Mouse (Mus musculus): ENCODE results near the gene Krtap4-16. TPM values are rescaled to one million over a fixed set of nuclear protein-coding genes. Genes with fewer than 3 reads are reported as not detected.
"Not testable (repeated sequence)": the region's sequence is repeated elsewhere in the genome, so short reads cannot be mapped to it uniquely, and the experiment has no call there.

The Krtap4-16 gene
- polyA plus RNA-seq, 1 experiment, result not detected

DNA sequence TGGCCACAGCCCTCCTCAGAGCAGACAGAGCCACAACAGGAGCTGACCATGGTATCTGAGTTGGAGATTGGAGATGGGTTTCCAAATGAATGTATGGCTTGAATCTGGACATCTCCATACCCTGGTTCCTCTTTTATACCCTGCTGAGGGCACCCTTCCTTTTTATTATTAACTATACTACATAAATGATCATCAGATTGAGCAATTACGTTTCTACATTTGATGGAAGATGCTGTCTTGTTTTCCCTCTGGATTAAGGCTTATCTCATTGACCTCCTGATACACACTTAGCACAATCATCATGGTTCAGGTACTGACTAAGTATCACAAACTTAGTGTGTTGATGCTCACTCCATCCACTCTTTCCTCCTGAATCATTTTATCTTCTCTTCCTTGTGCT is 13.4 kb downstream of the Krtap4-16 start, which contains the start of gene 2300003K06Rik:
TSS of gene 2300003K06Rik (minus strand) at position 101 of the 400 bp plus-strand sequence.
- Histone ChIP-seq H3K4me3 (replicated peaks; ENCODE audit: control insufficient read depth, low read depth, low read length) (no peak within 1 kb of the TSS), H3K27ac (ENCODE audit: control insufficient read depth, insufficient read depth, low read depth, low read length, poor library complexity) (no peak within 1 kb of the TSS), H3K4me1 (ENCODE audit: control insufficient read depth, insufficient read depth, low read length) (no peaks in the 10 kb centered on the region)
- TF ChIP-seq POLR2A (IDR thresholded peaks at IDR 0.05; ENCODE audit: borderline replicate concordance, control insufficient read depth, low read depth, low read length) (no peak), CTCF (IDR thresholded peaks at IDR 0.05; ENCODE audit: control insufficient read depth, insufficient read depth, low read length) (no peak)
- WGBS, result 69% methylated on average over 1 of the region's 1 CpGs

DNA sequence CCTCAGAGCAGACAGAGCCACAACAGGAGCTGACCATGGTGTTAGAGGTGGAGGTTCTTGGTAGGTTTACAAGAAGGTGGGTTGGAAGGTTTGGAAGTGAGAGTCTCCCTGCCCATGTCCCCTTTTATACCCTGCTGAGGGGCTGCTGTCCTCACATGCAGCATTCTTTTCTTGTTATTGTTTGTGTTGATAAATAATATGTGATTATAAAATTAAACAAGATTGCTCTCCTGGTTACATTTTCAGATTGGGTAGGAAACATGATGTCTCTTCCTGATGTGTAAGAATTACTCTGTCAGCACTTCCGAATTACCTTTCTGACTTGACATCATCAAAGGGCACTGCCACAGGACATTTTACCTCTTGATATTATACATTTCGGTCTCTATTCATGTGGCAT is 35.8 kb downstream of the Krtap4-16 start, which contains the start of gene Gm11564:
TSS of gene Gm11564 (minus strand) at position 101 of the 400 bp plus-strand sequence.
- not testable (repeated sequence) for H3K4me3 ChIP-seq (replicated peaks; ENCODE audit: control insufficient read depth, low read depth, low read length); H3K27ac ChIP-seq (ENCODE audit: control insufficient read depth, insufficient read depth, low read depth, low read length, poor library complexity); H3K4me1 ChIP-seq (ENCODE audit: control insufficient read depth, insufficient read depth, low read length)
- WGBS, result 66% methylated on average over 2 of the region's 2 CpGs

DNA sequence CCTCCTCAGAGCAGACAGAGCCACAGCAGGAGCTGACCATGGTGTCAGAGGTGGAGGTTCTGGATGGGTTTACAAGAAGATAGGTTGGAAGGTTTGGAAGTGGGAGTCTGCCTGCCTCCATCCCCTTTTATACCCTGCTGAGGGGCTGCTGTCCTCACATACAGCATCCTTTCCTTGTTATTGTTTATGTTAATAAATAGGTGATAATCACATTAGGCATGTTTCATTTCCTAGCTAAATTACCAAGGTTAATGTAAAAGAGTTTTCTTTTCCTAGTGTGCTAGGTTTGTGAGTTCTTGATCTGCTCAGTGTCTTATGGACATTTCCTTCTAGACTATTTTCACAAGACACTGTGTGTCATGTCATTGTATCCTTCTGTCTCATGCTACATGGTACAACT is 41.6 kb downstream of the Krtap4-16 start, which contains the start of gene Krtap4-13:
TSS of gene Krtap4-13 (minus strand) at position 101 of the 400 bp plus-strand sequence.
- not testable (repeated sequence) for H3K4me1 ChIP-seq (ENCODE audit: control insufficient read depth, insufficient read depth, low read length); H3K27ac ChIP-seq (ENCODE audit: control insufficient read depth, insufficient read depth, low read depth, low read length, poor library complexity); H3K4me3 ChIP-seq (replicated peaks; ENCODE audit: control insufficient read depth, low read depth, low read length)

DNA sequence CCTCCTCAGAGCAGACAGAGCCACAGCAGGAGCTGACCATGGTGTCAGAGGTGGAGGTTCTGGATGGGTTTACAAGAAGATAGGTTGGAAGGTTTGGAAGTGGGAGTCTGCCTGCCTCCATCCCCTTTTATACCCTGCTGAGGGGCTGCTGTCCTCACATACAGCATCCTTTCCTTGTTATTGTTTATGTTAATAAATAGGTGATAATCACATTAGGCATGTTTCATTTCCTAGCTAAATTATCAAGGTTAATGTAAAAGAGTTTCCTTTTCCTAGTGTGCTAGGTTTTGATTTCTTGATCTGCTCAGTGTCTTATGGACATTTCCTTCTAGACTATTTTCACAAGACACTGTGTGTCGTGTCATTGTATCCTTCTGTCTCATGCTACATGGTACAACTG is 47.1 kb downstream of the Krtap4-16 start, which contains the start of gene Gm11554:
TSS of gene Gm11554 (minus strand) at position 101 of the 400 bp plus-strand sequence.
- WGBS, result no CpG with 5 or more reads among the region's 1 CpGs
- H3K4me1 ChIP-seq (ENCODE audit: control insufficient read depth, insufficient read depth, low read length); H3K4me3 ChIP-seq (replicated peaks; ENCODE audit: control insufficient read depth, low read depth, low read length); H3K27ac ChIP-seq (ENCODE audit: control insufficient read depth, insufficient read depth, low read depth, low read length, poor library complexity): not testable (repeated sequence)

Other genes starting within 250 kb of the Krtap4-16 start
- not detected in 2 replicates for gene Gm11938, start 248.3 kb downstream of the Krtap4-16 start, polyA plus RNA-seq (2011; ENCODE audit: insufficient read depth, insufficient read length, low replicate concordance, missing spikeins)
- gene Gm11937, start 241.4 kb downstream of the Krtap4-16 start, polyA plus RNA-seq (2011; ENCODE audit: insufficient read depth, insufficient read length, low replicate concordance, missing spikeins), result not detected in 2 replicates
- not detected in 2 replicates for gene Krtap2-4, start 236.8 kb downstream of the Krtap4-16 start, polyA plus RNA-seq (2011; ENCODE audit: insufficient read depth, insufficient read length, low replicate concordance, missing spikeins)
- not detected in 2 replicates for gene Gm11562, start 231.2 kb downstream of the Krtap4-16 start, polyA plus RNA-seq (2011; ENCODE audit: insufficient read depth, insufficient read length, low replicate concordance, missing spikeins)
- not detected in 2 replicates for gene Krtap4-1, start 223.4 kb downstream of the Krtap4-16 start, polyA plus RNA-seq (2011; ENCODE audit: insufficient read depth, insufficient read length, low replicate concordance, missing spikeins)
- gene Krtap4-2, start 216.5 kb downstream of the Krtap4-16 start, polyA plus RNA-seq (2011; ENCODE audit: insufficient read depth, insufficient read length, low replicate concordance, missing spikeins), result not detected in 2 replicates
- gene Krtap4-7, start 207.5 kb downstream of the Krtap4-16 start, polyA plus RNA-seq (2011; ENCODE audit: insufficient read depth, insufficient read length, low replicate concordance, missing spikeins), result not detected in 2 replicates
- not detected in 2 replicates for gene Gm11555, start 201.4 kb downstream of the Krtap4-16 start, polyA plus RNA-seq (2011; ENCODE audit: insufficient read depth, insufficient read length, low replicate concordance, missing spikeins)
- not detected in 2 replicates for gene Gm11563, start 192.6 kb downstream of the Krtap4-16 start, polyA plus RNA-seq (2011; ENCODE audit: insufficient read depth, insufficient read length, low replicate concordance, missing spikeins)
- not detected in 2 replicates for gene Krtap4-6, start 185.6 kb downstream of the Krtap4-16 start, polyA plus RNA-seq (2011; ENCODE audit: insufficient read depth, insufficient read length, low replicate concordance, missing spikeins)
- gene Gm14190, start 160.9 kb downstream of the Krtap4-16 start, polyA plus RNA-seq (2011; ENCODE audit: insufficient read depth, insufficient read length, low replicate concordance, missing spikeins), result not detected in 2 replicates
- not detected in 2 replicates for gene Gm14180, start 117.3 kb downstream of the Krtap4-16 start, polyA plus RNA-seq (2011; ENCODE audit: insufficient read depth, insufficient read length, low replicate concordance, missing spikeins)
- gene Gm11595, start 78.7 kb downstream of the Krtap4-16 start, polyA plus RNA-seq (2011; ENCODE audit: insufficient read depth, insufficient read length, low replicate concordance, missing spikeins), result not detected in 2 replicates
- not detected in 2 replicates for gene Krtap4-8, start 70.9 kb downstream of the Krtap4-16 start, polyA plus RNA-seq (2011; ENCODE audit: insufficient read depth, insufficient read length, low replicate concordance, missing spikeins)
- gene Krtap4-9, start 66.4 kb downstream of the Krtap4-16 start, polyA plus RNA-seq (2011; ENCODE audit: insufficient read depth, insufficient read length, low replicate concordance, missing spikeins), result not detected in 2 replicates
- gene Gm11596, start 58.1 kb downstream of the Krtap4-16 start, polyA plus RNA-seq (2011; ENCODE audit: insufficient read depth, insufficient read length, low replicate concordance, missing spikeins), result not detected in 2 replicates
- not detected in 2 replicates for gene Gm11569, start 52.7 kb downstream of the Krtap4-16 start, polyA plus RNA-seq (2011; ENCODE audit: insufficient read depth, insufficient read length, low replicate concordance, missing spikeins)
- not detected in 2 replicates for gene Gm11554, start 47.2 kb downstream of the Krtap4-16 start, polyA plus RNA-seq (2011; ENCODE audit: insufficient read depth, insufficient read length, low replicate concordance, missing spikeins)
- gene Krtap4-13, start 41.7 kb downstream of the Krtap4-16 start, polyA plus RNA-seq (2011; ENCODE audit: insufficient read depth, insufficient read length, low replicate concordance, missing spikeins), result not detected in 2 replicates
- gene Gm11564, start 35.9 kb downstream of the Krtap4-16 start, polyA plus RNA-seq (2011; ENCODE audit: insufficient read depth, insufficient read length, low replicate concordance, missing spikeins), result not detected in 2 replicates
- not detected in 2 replicates for gene 2300003K06Rik, start 13.5 kb downstream of the Krtap4-16 start, polyA plus RNA-seq (2011; ENCODE audit: insufficient read depth, insufficient read length, low replicate concordance, missing spikeins)
- gene Gm11568, start 6.3 kb upstream of the Krtap4-16 start, polyA plus RNA-seq (2011; ENCODE audit: insufficient read depth, insufficient read length, low replicate concordance, missing spikeins), result not detected in 2 replicates
- gene Gm11559, start 12.9 kb upstream of the Krtap4-16 start, polyA plus RNA-seq (2011; ENCODE audit: insufficient read depth, insufficient read length, low replicate concordance, missing spikeins), result not detected in 2 replicates
- gene Krtap9-1, start 21.8 kb upstream of the Krtap4-16 start, polyA plus RNA-seq (2011; ENCODE audit: insufficient read depth, insufficient read length, low replicate concordance, missing spikeins), result not detected in 2 replicates
- gene Gm11567, start 27.6 kb upstream of the Krtap4-16 start, polyA plus RNA-seq (2011; ENCODE audit: insufficient read depth, insufficient read length, low replicate concordance, missing spikeins), result not detected in 2 replicates
- not detected in 2 replicates for gene Krtap31-1, start 56.3 kb upstream of the Krtap4-16 start, polyA plus RNA-seq (2011; ENCODE audit: insufficient read depth, insufficient read length, low replicate concordance, missing spikeins)
- not detected in 2 replicates for gene Gm11565, start 63.1 kb upstream of the Krtap4-16 start, polyA plus RNA-seq (2011; ENCODE audit: insufficient read depth, insufficient read length, low replicate concordance, missing spikeins)
- not detected in 2 replicates for gene Krtap31-2, start 84.7 kb upstream of the Krtap4-16 start, polyA plus RNA-seq (2011; ENCODE audit: insufficient read depth, insufficient read length, low replicate concordance, missing spikeins)
- gene Krtap9-5, start 96.9 kb upstream of the Krtap4-16 start, polyA plus RNA-seq (2011; ENCODE audit: insufficient read depth, insufficient read length, low replicate concordance, missing spikeins), result not detected in 2 replicates
- gene Krtap29-1, start 127.4 kb upstream of the Krtap4-16 start, polyA plus RNA-seq (2011; ENCODE audit: insufficient read depth, insufficient read length, low replicate concordance, missing spikeins), result not detected in 2 replicates
- not detected in 2 replicates for gene Krtap16-1, start 135.0 kb upstream of the Krtap4-16 start, polyA plus RNA-seq (2011; ENCODE audit: insufficient read depth, insufficient read length, low replicate concordance, missing spikeins)
- not detected in 2 replicates for gene Krtap17-1, start 142.4 kb upstream of the Krtap4-16 start, polyA plus RNA-seq (2011; ENCODE audit: insufficient read depth, insufficient read length, low replicate concordance, missing spikeins)
- gene Krt33a, start 164.6 kb upstream of the Krtap4-16 start, polyA plus RNA-seq (2011; ENCODE audit: insufficient read depth, insufficient read length, low replicate concordance, missing spikeins), result not detected in 2 replicates
- not detected in 2 replicates for gene Krt33b, start 178.3 kb upstream of the Krtap4-16 start, polyA plus RNA-seq (2011; ENCODE audit: insufficient read depth, insufficient read length, low replicate concordance, missing spikeins)
- not detected in 2 replicates for gene Krt34, start 189.9 kb upstream of the Krtap4-16 start, polyA plus RNA-seq (2011; ENCODE audit: insufficient read depth, insufficient read length, low replicate concordance, missing spikeins)
- gene Krt31, start 198.9 kb upstream of the Krtap4-16 start, polyA plus RNA-seq (2011; ENCODE audit: insufficient read depth, insufficient read length, low replicate concordance, missing spikeins), result not detected in 2 replicates
- not detected in 2 replicates for gene Krt32, start 236.6 kb upstream of the Krtap4-16 start, polyA plus RNA-seq (2011; ENCODE audit: insufficient read depth, insufficient read length, low replicate concordance, missing spikeins)
- not detected in 2 replicates for gene Krt35, start 244.6 kb upstream of the Krtap4-16 start, polyA plus RNA-seq (2011; ENCODE audit: insufficient read depth, insufficient read length, low replicate concordance, missing spikeins)

All from bone marrow, adult 2 months (tissue).